Mouse (Mus musculus): Measurements from ENCODE around the gene Col6a4. TPM values are rescaled to one million over a fixed set of nuclear protein-coding genes. Genes with fewer than 3 reads are reported as not detected.
A peak's percentile ranks its signal among the peaks of the same experiment; 100 is the strongest.

The Col6a4 gene
- polyA plus RNA-seq, 2 experiments, result 0.08 TPM; not detected in 1

- ATAC-seq (ENCODE audit: insufficient read depth), result no peak
- TF ChIP-seq CTCF (IDR thresholded peaks at IDR 0.05; ENCODE audit: low read depth), result no peak
- 54% methylated on average over 5 of the region's 5 CpGs for WGBS (ENCODE audit: insufficient replicate concordance)
- no peaks in the 10 kb centered on the region for H3K9me3 ChIP-seq (ENCODE audit: control insufficient read depth, low read length)
- H3K9ac ChIP-seq (replicated peaks), result no peak overlapping the region
- no peaks in the 10 kb centered on the region for H3K27me3 ChIP-seq (ENCODE audit: control insufficient read depth, insufficient read depth, low read length)
- no peak overlapping the region for H3K27ac ChIP-seq
- no peak overlapping the region for H3K4me3 ChIP-seq (ENCODE audit: insufficient read depth in 1 of 2, low read depth in 2 of 2, low read length in 2 of 2)
- H3K4me1 ChIP-seq (replicated peaks; ENCODE audit: control insufficient read depth in 2 of 2, insufficient read depth in 2 of 2, low read length in 1 of 2), result no peaks in the 10 kb centered on the region
- no peaks in the 10 kb centered on the region for H3K36me3 ChIP-seq (replicated peaks; ENCODE audit: control insufficient read depth, insufficient read depth, low read depth)
- H3K4me2 ChIP-seq (ENCODE audit: low read depth), result no peak overlapping the region
- DNase-seq (ENCODE audit: low read depth in 3 of 3, low spot score in 3 of 3), result no peak
Measured at GRCm38 (mm10) chr9:106101166-106101565, 4.6 kb upstream of the Col6a4 start.

GRCm38 (mm10) chr9:106100262-106100661 lies 3.7 kb upstream of the Col6a4 start:
- no peak for DNase-seq (ENCODE audit: low read depth in 3 of 3, low spot score in 3 of 3)
- no peaks in the 10 kb centered on the region for H3K36me3 ChIP-seq (replicated peaks; ENCODE audit: control insufficient read depth, insufficient read depth, low read depth)
- H3K9ac ChIP-seq (replicated peaks), result no peak overlapping the region
- H3K9me3 ChIP-seq (ENCODE audit: control insufficient read depth, low read length), result no peaks in the 10 kb centered on the region
- no peak overlapping the region for H3K27ac ChIP-seq
- no peak for TF ChIP-seq EP300 (IDR thresholded peaks at IDR 0.05; ENCODE audit: low read depth)
- TF ChIP-seq CTCF (IDR thresholded peaks at IDR 0.05; ENCODE audit: low read depth), result no peak
- no peak for ATAC-seq (ENCODE audit: insufficient read depth)
- no peaks in the 10 kb centered on the region for H3K27me3 ChIP-seq (ENCODE audit: control insufficient read depth, insufficient read depth, low read length)
- 57% methylated on average over 9 of the region's 9 CpGs for WGBS (ENCODE audit: insufficient replicate concordance)
- no peak overlapping the region for H3K4me2 ChIP-seq (ENCODE audit: low read depth)
- no peaks in the 10 kb centered on the region for H3K4me1 ChIP-seq (replicated peaks; ENCODE audit: control insufficient read depth in 2 of 2, insufficient read depth in 2 of 2, low read length in 1 of 2)
- no peak overlapping the region for H3K4me3 ChIP-seq (ENCODE audit: insufficient read depth in 1 of 2, low read depth in 2 of 2, low read length in 2 of 2)

GRCm38 (mm10) chr9:106099379-106100021 lies 2.9 kb upstream of the Col6a4 start:
- no peak for TF ChIP-seq CTCF (IDR thresholded peaks at IDR 0.05; ENCODE audit: low read depth)
- TF ChIP-seq EP300 (IDR thresholded peaks at IDR 0.05; ENCODE audit: low read depth), result no peak
- Histone ChIP-seq H3K4me1 (replicated peaks; ENCODE audit: control insufficient read depth in 2 of 2, insufficient read depth in 2 of 2, low read length in 1 of 2) (no peaks in the 10 kb centered on the region), H3K36me3 (replicated peaks; ENCODE audit: control insufficient read depth, insufficient read depth, low read depth) (no peaks in the 10 kb centered on the region), H3K9ac (replicated peaks) (no peak overlapping the region), H3K27me3 (ENCODE audit: control insufficient read depth, insufficient read depth, low read length) (no peaks in the 10 kb centered on the region), H3K4me2 (ENCODE audit: low read depth) (no peak overlapping the region), H3K4me3 (ENCODE audit: insufficient read depth in 1 of 2, low read depth in 2 of 2, low read length in 2 of 2) (no peak overlapping the region), H3K9me3 (ENCODE audit: control insufficient read depth, low read length) (no peaks in the 10 kb centered on the region), H3K27ac (no peak overlapping the region)
- ATAC-seq (ENCODE audit: insufficient read depth) (no peak), DNase-seq (ENCODE audit: low read depth in 3 of 3, low spot score in 3 of 3) (no peak)
- 57% methylated on average over 22 of the region's 22 CpGs for WGBS (ENCODE audit: insufficient replicate concordance)

GRCm38 (mm10) chr9:106081528-106081927 lies 15.1 kb downstream of the Col6a4 start:
- 67% methylated on average over 5 of the region's 5 CpGs for WGBS (ENCODE audit: insufficient replicate concordance)
- no peak for TF ChIP-seq EP300 (IDR thresholded peaks at IDR 0.05; ENCODE audit: low read depth)
- TF ChIP-seq CTCF (IDR thresholded peaks at IDR 0.05; ENCODE audit: low read depth), result no peak

GRCm38 (mm10) chr9:106080261-106081033 lies 16.1 kb downstream of the Col6a4 start:
- H3K9me3 ChIP-seq (ENCODE audit: control insufficient read depth, low read length), result no peaks in the 10 kb centered on the region
- TF ChIP-seq EP300 (IDR thresholded peaks at IDR 0.05; ENCODE audit: low read depth) (no peak), CTCF (IDR thresholded peaks at IDR 0.05; ENCODE audit: low read depth) (peak; percentile 55)
- no peaks in the 10 kb centered on the region for H3K36me3 ChIP-seq (replicated peaks; ENCODE audit: control insufficient read depth, insufficient read depth, low read depth)
- H3K9ac ChIP-seq (replicated peaks), result no peak overlapping the region
- DNase-seq (ENCODE audit: low read depth in 3 of 3, low spot score in 3 of 3) (peak; percentile 2 to 3 (median 3)), ATAC-seq (ENCODE audit: insufficient read depth) (no peak)
- H3K4me1 ChIP-seq (replicated peaks; ENCODE audit: control insufficient read depth in 2 of 2, insufficient read depth in 2 of 2, low read length in 1 of 2), result no peaks in the 10 kb centered on the region
- H3K27ac ChIP-seq, result no peak overlapping the region
- H3K4me2 ChIP-seq (ENCODE audit: low read depth), result no peak overlapping the region
- no peaks in the 10 kb centered on the region for H3K27me3 ChIP-seq (ENCODE audit: control insufficient read depth, insufficient read depth, low read length)
- WGBS (ENCODE audit: insufficient replicate concordance), result 48% methylated on average over 12 of the region's 12 CpGs
- H3K4me3 ChIP-seq (ENCODE audit: insufficient read depth in 1 of 2, low read depth in 2 of 2, low read length in 2 of 2), result no peak overlapping the region

More at GRCm38 (mm10) chr9:106081528-106081927, 15.1 kb downstream of the Col6a4 start:
- DNase-seq (ENCODE audit: low read depth in 3 of 3, low spot score in 3 of 3) (no peak), ATAC-seq (ENCODE audit: insufficient read depth) (no peak)
- Histone ChIP-seq H3K27me3 (ENCODE audit: control insufficient read depth, insufficient read depth, low read length) (no peaks in the 10 kb centered on the region), H3K9ac (replicated peaks) (no peak overlapping the region), H3K4me1 (replicated peaks; ENCODE audit: control insufficient read depth in 2 of 2, insufficient read depth in 2 of 2, low read length in 1 of 2) (no peaks in the 10 kb centered on the region), H3K4me2 (ENCODE audit: low read depth) (no peak overlapping the region), H3K4me3 (ENCODE audit: insufficient read depth in 1 of 2, low read depth in 2 of 2, low read length in 2 of 2) (no peak overlapping the region), H3K27ac (no peak overlapping the region), H3K36me3 (replicated peaks; ENCODE audit: control insufficient read depth, insufficient read depth, low read depth) (no peaks in the 10 kb centered on the region), H3K9me3 (ENCODE audit: control insufficient read depth, low read length) (no peaks in the 10 kb centered on the region)

All from liver, embryonic 14.5 days (tissue).